Mouse (Mus musculus) spleen, adult 2 months (tissue): ENCODE results near the gene Gas7.

Experiments used
- CTCF ChIP-seq: fragments of 200-500 bp; IDR thresholded peaks from 2 replicates; pipeline ENCODE4 v1.5.1; 2011; ENCODE audit warnings: mild to moderate bottlenecking, inconsistent platforms; ENCODE audit not compliant: insufficient read depth, insufficient read length, insufficient replicate concordance; ENCODE audit errors: extremely low read depth
- POLR2A ChIP-seq: fragments of 200-500 bp; IDR thresholded peaks from 2 replicates; pipeline ENCODE4 v1.6.1; 2011; ENCODE audit warnings: low read depth, low read length, inconsistent platforms

GRCm38 (mm10) chr11:67653521-67654090 lies 198.4 kb downstream of the Gas7 start:
- TF ChIP-seq POLR2A (no peak), CTCF (no peak)
